Mouse (Mus musculus) small intestine, adult 2 months (tissue): ENCODE data around the gene Ccdc171. TPM values are rescaled to one million over a fixed set of nuclear protein-coding genes. Genes with fewer than 3 reads are reported as not detected.

ENCODE experiments used
- H3K27ac ChIP-seq: fragments of 200-500 bp; 2 replicates; pipeline ENCODE4 v1.5.1; 2012; ENCODE audit warnings: low read depth, low read length, control low read depth, inconsistent platforms; ENCODE audit not compliant: insufficient read depth
- H3K27me3 ChIP-seq: fragments of 200-500 bp; 2 replicates; pipeline ENCODE4 v1.6.1; 2012; ENCODE audit warnings: mild to moderate bottlenecking, moderate library complexity, low read length, inconsistent platforms; ENCODE audit not compliant: control insufficient read depth, insufficient read depth
- H3K36me3 ChIP-seq: fragments of 200-500 bp; 2 replicates; pipeline ENCODE4 v1.6.1; 2012; ENCODE audit warnings: mild to moderate bottlenecking, low read length, control low read depth, inconsistent platforms; ENCODE audit not compliant: control insufficient read depth, insufficient read depth
- H3K4me1 ChIP-seq: fragments of 200-500 bp; 2 replicates; pipeline ENCODE4 v1.6.1; 2012; ENCODE audit warnings: low read length, inconsistent platforms, mixed read lengths; ENCODE audit not compliant: control insufficient read depth, insufficient read depth, insufficient read length
- H3K4me3 ChIP-seq: fragments of 200-500 bp; 2 replicates; pipeline ENCODE4 v1.5.1; 2012; ENCODE audit warnings: low read depth, mild to moderate bottlenecking, control low read depth, inconsistent platforms, low read length, moderate library complexity
- CTCF ChIP-seq: fragments of 200-500 bp; IDR thresholded peaks from 2 replicates; pipeline ENCODE4 v1.5.1; 2012; ENCODE audit warnings: low read depth, mild to moderate bottlenecking, control low read depth, inconsistent platforms, low read length, moderate library complexity, mixed read lengths; ENCODE audit not compliant: insufficient replicate concordance, insufficient read length; ENCODE audit errors: extremely low read depth
- POLR2A ChIP-seq: fragments of 200-500 bp; IDR thresholded peaks from 2 replicates; pipeline ENCODE4 v1.6.1; 2012; ENCODE audit warnings: low read depth, mild to moderate bottlenecking, control low read depth, inconsistent platforms, low read length, moderate library complexity
- WGBS: fragments of 180-500 bp; shearing (Covaris S2); methylation state at CpG from one replicate; pipeline ENCODE4 v1.1.7; 2018; 5-methylcytosine and 5-hydroxymethylcytosine counted together
- polyA plus RNA-seq: library from polyadenylated mRNA; depleted of rRNA; stranded (reverse); fragments of >200 nt; gene quantifications from 2 replicates; pipeline ENCODE4 v1.2.3, GENCODE M21; 2012

The Ccdc171 gene
- polyA plus RNA-seq, 1 experiment = 0.27 TPM

DNA sequence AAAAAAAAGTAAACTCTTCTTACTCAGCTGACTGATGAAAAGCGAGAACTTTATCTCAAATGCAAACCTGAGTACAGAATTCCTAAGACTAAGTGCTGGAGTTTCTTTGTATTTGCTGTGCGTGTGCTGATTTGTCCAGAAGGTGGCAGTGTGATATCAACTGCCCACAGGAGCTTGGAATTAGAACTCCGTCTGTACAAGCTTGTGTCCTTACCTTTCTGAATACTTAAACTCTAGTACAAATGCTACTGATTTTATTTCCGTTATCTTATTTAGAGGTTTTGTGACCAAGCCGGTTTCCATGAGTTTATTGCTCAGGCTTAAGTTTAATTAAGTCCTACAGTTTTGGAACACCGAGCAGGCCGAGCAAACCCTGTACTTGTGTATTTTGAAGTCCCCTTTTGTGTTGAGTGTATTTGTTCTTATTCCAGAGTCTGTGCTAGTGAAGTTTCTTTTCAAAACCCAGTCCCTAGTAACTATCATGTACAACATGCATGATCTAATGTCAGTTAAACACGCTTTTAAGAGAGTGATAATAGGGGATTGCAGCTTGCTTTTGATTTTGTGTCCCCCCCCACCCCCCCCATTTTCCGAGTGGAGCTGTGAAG lies 269.1 kb downstream of the Ccdc171 start:
- Histone ChIP-seq H3K27ac (no peak overlapping the region), H3K4me3 (no peak overlapping the region), H3K36me3 (no peaks in the 10 kb centered on the region), H3K4me1 (no peaks in the 10 kb centered on the region; the same call in 1 of the 2 replicates), H3K27me3 (no peaks in the 10 kb centered on the region)
- TF ChIP-seq CTCF (no peak), POLR2A (no peak)
- WGBS = 36% methylated on average over 9 of the region's 9 CpGs

GRCm38 (mm10) chr4:83794930-83795459 lies 269.6 kb downstream of the Ccdc171 start:
- Histone ChIP-seq H3K36me3 (no peaks in the 10 kb centered on the region), H3K4me3 (no peak overlapping the region), H3K27me3 (no peaks in the 10 kb centered on the region), H3K27ac (no peak overlapping the region), H3K4me1 (no peaks in the 10 kb centered on the region; the same call in 1 of the 2 replicates)
- TF ChIP-seq POLR2A (no peak), CTCF (no peak)
- 78% methylated on average over 5 of the region's 5 CpGs for WGBS

DNA sequence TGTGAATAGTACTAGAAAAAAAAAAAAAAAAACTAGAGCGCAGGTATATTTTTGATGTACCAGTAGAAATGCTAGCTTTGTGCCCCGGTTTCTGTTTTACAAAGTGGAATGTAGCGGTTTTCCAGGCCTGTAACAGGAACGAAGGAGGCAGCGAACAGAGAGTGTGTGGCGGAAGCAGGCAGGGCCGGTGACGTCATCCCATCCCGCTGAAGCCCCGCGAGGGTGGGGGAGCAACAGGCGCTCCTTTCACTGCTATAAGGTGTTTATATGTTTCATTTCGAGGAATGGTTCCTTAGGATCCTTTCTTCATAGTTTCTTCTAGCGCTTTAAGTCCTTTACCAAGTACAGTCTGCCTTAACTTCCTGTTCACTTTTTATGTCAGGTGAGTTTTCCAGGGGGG lies 272.6 kb downstream of the Ccdc171 start:
- no peak for TF ChIP-seq CTCF
- no peak for TF ChIP-seq POLR2A
- H3K27ac ChIP-seq = no peak overlapping the region
- H3K27me3 ChIP-seq = no peaks in the 10 kb centered on the region
- no peak overlapping the region for H3K4me3 ChIP-seq
- H3K36me3 ChIP-seq = no peaks in the 10 kb centered on the region
- WGBS = 83% methylated on average over 14 of the region's 14 CpGs
- no peaks in the 10 kb centered on the region; the same call in 1 of the 2 replicates for H3K4me1 ChIP-seq

- no peak for TF ChIP-seq POLR2A
- TF ChIP-seq CTCF = no peak
- H3K36me3 ChIP-seq = no peaks in the 10 kb centered on the region
- 28% methylated on average over 21 of the region's 21 CpGs for WGBS
Observed at GRCm38 (mm10) chr4:83798674-83799430, 273.5 kb downstream of the Ccdc171 start.

GRCm38 (mm10) chr4:83800402-83800801 lies 275.1 kb downstream of the Ccdc171 start:
- Histone ChIP-seq H3K27me3 (no peaks in the 10 kb centered on the region), H3K36me3 (no peaks in the 10 kb centered on the region), H3K27ac (no peak overlapping the region), H3K4me1 (no peaks in the 10 kb centered on the region; the same call in 1 of the 2 replicates), H3K4me3 (no peak overlapping the region)
- TF ChIP-seq POLR2A = no peak
- no peak for TF ChIP-seq CTCF
- 54% methylated on average over 3 of the region's 3 CpGs for WGBS

More at GRCm38 (mm10) chr4:83798674-83799430, 273.5 kb downstream of the Ccdc171 start:
- H3K27me3 ChIP-seq = no peaks in the 10 kb centered on the region
- H3K4me1 ChIP-seq = no peaks in the 10 kb centered on the region; the same call in 1 of the 2 replicates
- H3K4me3 ChIP-seq = no peak overlapping the region
- no peak overlapping the region for H3K27ac ChIP-seq

- WGBS = 87% methylated on average over 4 of the region's 4 CpGs
- Histone ChIP-seq H3K36me3 (no peaks in the 10 kb centered on the region), H3K27ac (no peak overlapping the region), H3K4me3 (no peak overlapping the region), H3K27me3 (no peaks in the 10 kb centered on the region), H3K4me1 (no peaks in the 10 kb centered on the region)
- TF ChIP-seq CTCF (no peak), POLR2A (no peak)
Observed at GRCm38 (mm10) chr4:83816925-83817324, 291.6 kb downstream of the Ccdc171 start.

DNA sequence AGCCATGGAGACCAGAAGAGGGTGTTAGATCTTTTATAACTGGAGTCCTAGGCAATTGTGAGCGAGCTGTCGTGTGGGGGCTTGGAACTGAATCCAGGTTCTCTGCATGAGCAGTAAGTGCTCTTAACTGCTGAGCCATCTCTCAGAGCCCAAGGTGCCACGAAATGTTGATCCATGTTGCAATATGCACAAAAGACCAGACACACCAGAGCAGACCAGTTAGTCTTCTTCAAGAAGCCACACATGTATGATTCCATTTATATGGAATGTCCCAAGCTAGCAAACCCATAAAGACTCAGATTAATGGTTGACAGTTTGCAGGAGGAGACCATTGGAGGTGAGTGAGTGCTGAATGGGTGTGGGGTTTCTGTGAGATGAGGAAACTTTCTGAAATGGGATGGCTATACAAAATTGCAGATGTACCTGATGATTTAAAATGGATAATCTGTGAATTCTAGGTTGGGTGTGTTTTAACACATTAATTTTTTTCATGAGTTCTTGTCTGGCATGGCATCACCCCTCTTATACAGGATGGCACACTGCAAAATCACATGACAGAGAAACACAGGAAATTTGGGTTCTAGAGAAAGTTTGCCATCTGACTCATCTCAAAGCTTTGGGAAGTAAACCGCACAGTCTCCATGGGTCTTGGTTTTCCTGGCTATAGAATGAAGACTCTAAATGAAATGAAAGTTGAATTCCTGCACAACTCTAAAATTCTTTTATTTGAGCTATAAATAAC lies 304.5 kb downstream of the Ccdc171 start:
- no peak overlapping the region for H3K4me3 ChIP-seq
- TF ChIP-seq POLR2A (no peak), CTCF (no peak)
- H3K4me1 ChIP-seq = no peaks in the 10 kb centered on the region
- WGBS = 86% methylated on average over 4 of the region's 4 CpGs
- no peaks in the 10 kb centered on the region for H3K36me3 ChIP-seq
- no peak overlapping the region for H3K27ac ChIP-seq
- no peaks in the 10 kb centered on the region for H3K27me3 ChIP-seq
